Mouse (Mus musculus) liver, adult 2 months (tissue): Measurements from ENCODE around the gene Ssbp1.

ENCODE experiments used
- CTCF ChIP-seq: fragments of 200-500 bp; IDR thresholded peaks from 2 replicates; pipeline ENCODE4 v1.5.1; 2011; ENCODE audit warnings: low read depth, low read length, control low read depth
- POLR2A ChIP-seq: fragments of 200-500 bp; IDR thresholded peaks from 2 replicates; pipeline ENCODE4 v1.6.1; 2011; ENCODE audit warnings: low read length, control low read depth; ENCODE audit not compliant: insufficient read depth; ENCODE audit errors: extremely low read depth

GRCm38 (mm10) chr6:40479705-40480104, 8.6 kb downstream of the Ssbp1 start:
- no peak for TF ChIP-seq POLR2A
- no peak for TF ChIP-seq CTCF
